27 mouse cellular contexts compared by ENCODE assay signal in genomic region chr9:46218176-46218575, GRCm38 (mm10). TPM values are rescaled to one million over a fixed set of nuclear protein-coding genes. Genes with fewer than 3 reads are reported as not detected.
DNase-seq lines count a peak whose midpoint lies in the region; ATAC-seq and TF ChIP-seq lines count a peak whose summit lies in the region.
"Had no signal": no experiment of that assay in that cellular context is flagged by ENCODE, and none has a peak within 500 bp of the region (broad histone marks: within the 10 kb centered on the region; RNA-seq: fewer than 3 reads in every experiment).

No protein-coding gene starts in this region.

- H3K9ac ChIP-seq in lung, postnatal 0 days (replicated peaks; ENCODE audit: low read depth): no peak overlapping the region
- H3K9ac ChIP-seq: embryonic facial prominence, embryonic 13.5 days; embryonic facial prominence, embryonic 15.5 days; forebrain, embryonic 12.5 days had no signal

- no peak overlapping the region for H3K4me3 ChIP-seq in G1E (ENCODE audit: low read depth, low read length)
- no peak overlapping the region for H3K4me3 ChIP-seq in lung, postnatal 0 days (ENCODE audit: low read depth, low read length)
- H3K4me3 ChIP-seq: embryonic facial prominence, embryonic 13.5 days; embryonic facial prominence, embryonic 15.5 days; erythroblast, embryonic 14.5 days; forebrain, embryonic 10.5 days; forebrain, embryonic 12.5 days had no signal

- 60% methylated on average over 9 of the region's 9 CpGs for WGBS in lung, postnatal 0 days

- peak; percentile 58 for DNase-seq in G1E (ENCODE audit: low spot score)
- peak; percentile 69 for DNase-seq in MEL-GATA-1-ER (ENCODE audit: extremely low read depth, low read depth)
- DNase-seq in lung, postnatal 0 days (ENCODE audit: low spot score): no peak
- no peak for DNase-seq in testis, postnatal 10 days (ENCODE audit: low spot score)
- DNase-seq: adrenal gland, adult 2 months; adrenal gland, postnatal 10 days; adrenal gland, postnatal 25 days; B cell, adult 2 months; cerebellum, adult 11 months; cerebellum, adult 18-20 months; cerebellum, adult 8-10 months; cerebellum, postnatal 10 days; cerebellum, postnatal 25 days; embryo, embryonic 11 days had no signal

- no peak for TF ChIP-seq EP300 in lung, postnatal 0 days (IDR thresholded peaks at IDR 0.05)

- H3K27ac ChIP-seq in lung, postnatal 0 days (ENCODE audit: low read length): no peak overlapping the region
- H3K27ac ChIP-seq: embryonic facial prominence, embryonic 13.5 days; embryonic facial prominence, embryonic 15.5 days; forebrain, embryonic 10.5 days; forebrain, embryonic 12.5 days had no signal

- peaks cover 62% of the 10 kb centered on the region for H3K4me1 ChIP-seq in G1E (ENCODE audit: insufficient read depth, low read depth, low read length)
- no peaks in the 10 kb centered on the region for H3K4me1 ChIP-seq in lung, postnatal 0 days (ENCODE audit: insufficient read depth, low read depth, low read length)
- H3K4me1 ChIP-seq: embryonic facial prominence, embryonic 13.5 days; embryonic facial prominence, embryonic 15.5 days; forebrain, embryonic 12.5 days had no signal

- H3K36me3 ChIP-seq in G1E (replicated peaks): peaks cover 90% of the 10 kb centered on the region
- peaks cover 25% of the 10 kb centered on the region for H3K36me3 ChIP-seq in lung, postnatal 0 days (ENCODE audit: insufficient read depth, low read length)

- H3K4me2 ChIP-seq in lung, postnatal 0 days (replicated peaks; ENCODE audit: low read depth, low read length): no peak overlapping the region
- H3K4me2 ChIP-seq: embryonic facial prominence, embryonic 13.5 days; embryonic facial prominence, embryonic 15.5 days; forebrain, embryonic 12.5 days had no signal

- no peaks in the 10 kb centered on the region for H3K27me3 ChIP-seq in G1E (ENCODE audit: insufficient read depth, low read length)
- no peaks in the 10 kb centered on the region for H3K27me3 ChIP-seq in lung, postnatal 0 days (replicated peaks; ENCODE audit: insufficient read depth, low read length)
- H3K27me3 ChIP-seq: CH12.LX; embryonic facial prominence, embryonic 13.5 days; embryonic facial prominence, embryonic 15.5 days; forebrain, embryonic 12.5 days had no signal

- H3K9me3 ChIP-seq in G1E (replicated peaks): no peaks in the 10 kb centered on the region
- no peaks in the 10 kb centered on the region for H3K9me3 ChIP-seq in lung, postnatal 0 days (ENCODE audit: low read length)
- H3K9me3 ChIP-seq: embryonic facial prominence, embryonic 13.5 days; embryonic facial prominence, embryonic 15.5 days; forebrain, embryonic 10.5 days; forebrain, embryonic 12.5 days had no signal

- no peak for TF ChIP-seq CTCF in G1E (IDR thresholded peaks at IDR 0.05; ENCODE audit: low read depth, low read length)
- no peak for TF ChIP-seq CTCF in lung, postnatal 0 days (IDR thresholded peaks at IDR 0.05)

- peak; percentile 9; the same call in 1 of the 2 replicates for ATAC-seq in G1E (ENCODE audit: extremely low read depth, insufficient number of reproducible peaks, low FRiP score, poor library complexity, severe bottlenecking)
- peak; percentile 51 for ATAC-seq in granulocyte monocyte progenitor cell, adult 5-6 weeks (replicated peaks; ENCODE audit: poor library complexity, severe bottlenecking)
- no peak for ATAC-seq in lung, postnatal 0 days
- ATAC-seq: CD4-positive, CD25-positive, alpha-beta regulatory T cell, adult 4 months; forebrain, embryonic 14.5 days; forebrain, embryonic 16.5 days had no signal

RNA-seq across cellular contexts. Expression of gene Apoa1, which starts 10.2 kb away (rescaled TPM):
- total RNA-seq in G1E (2014; fragmentation: Nextera tagmentation) (not detected in 2 replicates), G1E (2017) (not detected in 2 replicates)
- 0.41 and 1.5 TPM in 2 replicates for polyA plus RNA-seq in G1E (2012)
- total RNA-seq in granulocyte monocyte progenitor cell, adult 5-6 weeks (2014; fragmentation: Nextera tagmentation): not detected in 2 replicates
- not detected in 2 replicates for total RNA-seq in granulocyte monocyte progenitor cell, adult 5-6 weeks (2017)
- 2.2 and 3.7 TPM in 2 replicates for polyA plus RNA-seq in lung, postnatal 0 days (2015; fragmentation: Nextera tagmentation; extraction: Ambion mirVana)
- total RNA-seq: CH12.LX had no signal
- polyA plus RNA-seq: CD4-positive, CD25-positive, alpha-beta regulatory T cell, adult 4 months had no signal

RNA-seq across cellular contexts. Expression of gene Apoc3, which starts 17.3 kb away (rescaled TPM):
- total RNA-seq in G1E (2014; fragmentation: Nextera tagmentation) (not detected in 2 replicates), G1E (2017) (0.33 TPM in 1 of 2 replicates, not detected in the other)
- not detected in 2 replicates for polyA plus RNA-seq in G1E (2012)
- not detected in 2 replicates for total RNA-seq in granulocyte monocyte progenitor cell, adult 5-6 weeks (2014; fragmentation: Nextera tagmentation)
- not detected in 2 replicates for total RNA-seq in granulocyte monocyte progenitor cell, adult 5-6 weeks (2017)
- polyA plus RNA-seq in lung, postnatal 0 days (2015; fragmentation: Nextera tagmentation; extraction: Ambion mirVana): not detected in 2 replicates
- total RNA-seq: CH12.LX had no signal
- polyA plus RNA-seq: brain, embryonic 14.5 days; CD4-positive, CD25-positive, alpha-beta regulatory T cell, adult 4 months; embryonic facial prominence, embryonic 11.5 days; embryonic facial prominence, embryonic 13.5 days; embryonic facial prominence, embryonic 15.5 days; erythroblast, embryonic 14.5 days; forebrain, embryonic 10.5 days; forebrain, embryonic 12.5 days; forebrain, embryonic 14.5 days; forebrain, embryonic 16.5 days had no signal

RNA-seq across cellular contexts. Expression of gene Apoa4, which starts 22.3 kb away (rescaled TPM):
- not detected in 2 replicates for total RNA-seq in G1E (2014; fragmentation: Nextera tagmentation)
- total RNA-seq in G1E (2017): not detected in 2 replicates
- 0.03 TPM in 1 of 2 replicates, not detected in the other for polyA plus RNA-seq in G1E (2012)
- not detected in 2 replicates for total RNA-seq in granulocyte monocyte progenitor cell, adult 5-6 weeks (2014; fragmentation: Nextera tagmentation)
- total RNA-seq in granulocyte monocyte progenitor cell, adult 5-6 weeks (2017): not detected in 2 replicates
- polyA plus RNA-seq in lung, postnatal 0 days (2015; fragmentation: Nextera tagmentation; extraction: Ambion mirVana): 0.06 TPM in 1 of 2 replicates, not detected in the other
- total RNA-seq: adrenal gland, postnatal 25 days; CH12.LX had no signal
- polyA plus RNA-seq: CD4-positive, CD25-positive, alpha-beta regulatory T cell, adult 4 months; embryonic facial prominence, embryonic 11.5 days; embryonic facial prominence, embryonic 13.5 days; erythroblast, embryonic 14.5 days; forebrain, embryonic 10.5 days; forebrain, embryonic 12.5 days; forebrain, embryonic 14.5 days; forebrain, embryonic 16.5 days had no signal

RNA-seq across cellular contexts. Expression of gene Apoa5, which starts 50.3 kb away (rescaled TPM):
- total RNA-seq in G1E (2014; fragmentation: Nextera tagmentation) (not detected in 2 replicates), G1E (2017) (0.16 TPM in 1 of 2 replicates, not detected in the other)
- polyA plus RNA-seq in G1E (2012): not detected in 2 replicates
- total RNA-seq in granulocyte monocyte progenitor cell, adult 5-6 weeks (2014; fragmentation: Nextera tagmentation): not detected in 2 replicates
- total RNA-seq in granulocyte monocyte progenitor cell, adult 5-6 weeks (2017): not detected in 2 replicates
- polyA plus RNA-seq in lung, postnatal 0 days (2015; fragmentation: Nextera tagmentation; extraction: Ambion mirVana): 0.06 and 0.24 TPM in 2 replicates
- total RNA-seq: adrenal gland, postnatal 25 days had no signal
- polyA plus RNA-seq: brain, embryonic 14.5 days; CD4-positive, CD25-positive, alpha-beta regulatory T cell, adult 4 months; embryonic facial prominence, embryonic 11.5 days; embryonic facial prominence, embryonic 13.5 days; embryonic facial prominence, embryonic 15.5 days; erythroblast, embryonic 14.5 days; forebrain, embryonic 10.5 days; forebrain, embryonic 12.5 days; forebrain, embryonic 14.5 days; forebrain, embryonic 16.5 days; frontal cortex, adult 2 months had no signal

RNA-seq across cellular contexts. Expression of gene Zpr1, which starts 54.7 kb away (rescaled TPM):
- total RNA-seq in G1E (2014; fragmentation: Nextera tagmentation) (52.0 and 83.0 TPM in 2 replicates), G1E (2017) (43.0 and 45.1 TPM in 2 replicates)
- 35.7 and 54.3 TPM in 2 replicates for polyA plus RNA-seq in G1E (2012)
- total RNA-seq in granulocyte monocyte progenitor cell, adult 5-6 weeks (2014; fragmentation: Nextera tagmentation): 28.1 and 50.4 TPM in 2 replicates
- 36.1 and 42.8 TPM in 2 replicates for total RNA-seq in granulocyte monocyte progenitor cell, adult 5-6 weeks (2017)
- polyA plus RNA-seq in lung, postnatal 0 days (2015; fragmentation: Nextera tagmentation; extraction: Ambion mirVana): 27.5 and 28.8 TPM in 2 replicates

Comparison
In these comparisons a context has a peak if more than half of its experiments do, and no peak if none do; other contexts are left out.
1. DNase-seq: peak in G1E (single experiment) and MEL-GATA-1-ER (single experiment); none in lung, postnatal 0 days (single experiment) and testis, postnatal 10 days (single experiment).